In genomic region chr8:84725246-84725940, GRCm38 (mm10) we compare ENCODE assay signal across 7 mouse cellular contexts. TPM values are rescaled to one million over a fixed set of nuclear protein-coding genes. Genes with fewer than 3 reads are reported as not detected.
DNase-seq lines count a peak whose midpoint lies in the region; ATAC-seq and TF ChIP-seq lines count a peak whose summit lies in the region.

No protein-coding gene starts in this region.

- peaks cover 40% of the 10 kb centered on the region for H3K4me1 ChIP-seq in lung, postnatal 0 days (ENCODE audit: insufficient read depth, low read depth, low read length)
- H3K4me1 ChIP-seq in forebrain, embryonic 15.5 days = peaks cover 89% of the 10 kb centered on the region
- peaks cover 96% of the 10 kb centered on the region for H3K4me1 ChIP-seq in limb, embryonic 15.5 days
- peaks cover 58% of the 10 kb centered on the region for H3K4me1 ChIP-seq in stomach, embryonic 16.5 days (ENCODE audit: control insufficient read depth, insufficient read depth, low read length)

- DNase-seq in lung, postnatal 0 days (ENCODE audit: low spot score) = no peak
- no peak for DNase-seq in lung, postnatal 4 days
- no peak for DNase-seq in retina, embryonic 14.5 days (ENCODE audit: low spot score)
- DNase-seq in gastrocnemius, postnatal 10 days = no peak

- no peak overlapping the region for H3K4me2 ChIP-seq in lung, postnatal 0 days (replicated peaks; ENCODE audit: low read depth, low read length)
- H3K4me2 ChIP-seq in forebrain, embryonic 15.5 days (replicated peaks) = no peak overlapping the region
- H3K4me2 ChIP-seq in limb, embryonic 15.5 days = no peak overlapping the region
- H3K4me2 ChIP-seq in stomach, embryonic 16.5 days (ENCODE audit: low read depth, low read length) = no peak overlapping the region

- H3K36me3 ChIP-seq in lung, postnatal 0 days (ENCODE audit: insufficient read depth, low read length) = peaks cover 16% of the 10 kb centered on the region
- peaks cover 39% of the 10 kb centered on the region for H3K36me3 ChIP-seq in forebrain, embryonic 15.5 days
- H3K36me3 ChIP-seq in limb, embryonic 15.5 days = peaks cover 60% of the 10 kb centered on the region
- H3K36me3 ChIP-seq in stomach, embryonic 16.5 days (ENCODE audit: control insufficient read depth, insufficient read depth, low read length) = no peaks in the 10 kb centered on the region; the same call in 1 of the 2 replicates

- no peaks in the 10 kb centered on the region for H3K27me3 ChIP-seq in lung, postnatal 0 days (replicated peaks; ENCODE audit: insufficient read depth, low read length)
- H3K27me3 ChIP-seq in forebrain, embryonic 15.5 days = no peaks in the 10 kb centered on the region
- no peaks in the 10 kb centered on the region for H3K27me3 ChIP-seq in limb, embryonic 15.5 days
- no peaks in the 10 kb centered on the region for H3K27me3 ChIP-seq in stomach, embryonic 16.5 days (ENCODE audit: control insufficient read depth, insufficient read depth, low read length)

- H3K27ac ChIP-seq in lung, postnatal 0 days (ENCODE audit: low read length) = peak overlapping the region; percentile 57
- peak overlapping the region; percentile 94 for H3K27ac ChIP-seq in forebrain, embryonic 15.5 days (replicated peaks)
- peak overlapping the region; percentile 98 for H3K27ac ChIP-seq in limb, embryonic 15.5 days
- H3K27ac ChIP-seq in stomach, embryonic 16.5 days (ENCODE audit: low read length) = peak overlapping the region; percentile 99

- 0 out of 2 replicates have a peak overlapping the region, but pooled peaks have one; percentile 16 for H3K9ac ChIP-seq in lung, postnatal 0 days (replicated peaks; ENCODE audit: low read depth)
- peak overlapping the region; percentile 10 for H3K9ac ChIP-seq in forebrain, embryonic 15.5 days (replicated peaks)
- no peak overlapping the region for H3K9ac ChIP-seq in limb, embryonic 15.5 days
- H3K9ac ChIP-seq in stomach, embryonic 16.5 days (ENCODE audit: low read length) = peak overlapping the region; percentile 65

- TF ChIP-seq CTCF in lung, postnatal 0 days (IDR thresholded peaks at IDR 0.05) = no peak

- H3K4me3 ChIP-seq in lung, postnatal 0 days (ENCODE audit: low read depth, low read length) = no peak overlapping the region
- H3K4me3 ChIP-seq in forebrain, embryonic 15.5 days = no peak overlapping the region
- no peak overlapping the region for H3K4me3 ChIP-seq in limb, embryonic 15.5 days
- H3K4me3 ChIP-seq in stomach, embryonic 16.5 days (replicated peaks; ENCODE audit: low read length) = no peak overlapping the region

- 0 out of 2 replicates have a peak, but pooled peaks have one; percentile 0 for ATAC-seq in lung, postnatal 0 days
- no peak for ATAC-seq in forebrain, embryonic 15.5 days (replicated peaks)
- no peak for ATAC-seq in limb, embryonic 15.5 days (ENCODE audit: insufficient number of reproducible peaks, low FRiP score, low TSS enrichment, low read depth)
- ATAC-seq in stomach, embryonic 16.5 days (ENCODE audit: insufficient read depth, low FRiP score) = no peak

- 50% methylated on average over 10 of the region's 10 CpGs for WGBS in lung, postnatal 0 days
- WGBS in forebrain, embryonic 15.5 days = 55% methylated on average over 10 of the region's 10 CpGs
- WGBS in limb, embryonic 15.5 days = 39% methylated on average over 10 of the region's 10 CpGs
- 52% methylated on average over 10 of the region's 10 CpGs for WGBS in stomach, embryonic 16.5 days

- no peak for TF ChIP-seq EP300 in lung, postnatal 0 days (IDR thresholded peaks at IDR 0.05)

- H3K9me3 ChIP-seq in lung, postnatal 0 days (ENCODE audit: low read length) = no peaks in the 10 kb centered on the region
- no peaks in the 10 kb centered on the region for H3K9me3 ChIP-seq in forebrain, embryonic 15.5 days
- H3K9me3 ChIP-seq in limb, embryonic 15.5 days = no peaks in the 10 kb centered on the region
- no peaks in the 10 kb centered on the region for H3K9me3 ChIP-seq in stomach, embryonic 16.5 days (replicated peaks; ENCODE audit: control insufficient read depth, low read length)

RNA-seq across cellular contexts. Expression of gene G430095P16Rik, which starts 2.6 kb away (rescaled TPM):
- polyA plus RNA-seq in lung, postnatal 0 days (2015; fragmentation: Nextera tagmentation; extraction: Ambion mirVana) = 2.0 and 2.8 TPM in 2 replicates
- 2.7 TPM in 2 replicates for polyA plus RNA-seq in forebrain, embryonic 15.5 days (2015; fragmentation: Nextera tagmentation; extraction: Ambion mirVana)
- 3.8 and 5.5 TPM in 2 replicates for polyA plus RNA-seq in limb, embryonic 15.5 days (2015; fragmentation: Nextera tagmentation; extraction: Ambion mirVana)
- polyA plus RNA-seq in stomach, embryonic 16.5 days (2015; fragmentation: Nextera tagmentation; extraction: Ambion mirVana) = 3.2 and 4.1 TPM in 2 replicates
- 1 to 10 TPM; 2.2 to 2.8 TPM for total RNA-seq in gastrocnemius, postnatal 10 days (2021)

RNA-seq across cellular contexts. Expression of gene Lyl1, which starts 24.1 kb away (rescaled TPM):
- polyA plus RNA-seq in lung, postnatal 0 days (2015; fragmentation: Nextera tagmentation; extraction: Ambion mirVana) = 11.6 and 13.9 TPM in 2 replicates
- polyA plus RNA-seq in forebrain, embryonic 15.5 days (2015; fragmentation: Nextera tagmentation; extraction: Ambion mirVana) = 2.1 and 2.5 TPM in 2 replicates
- 5.6 and 6.0 TPM in 2 replicates for polyA plus RNA-seq in limb, embryonic 15.5 days (2015; fragmentation: Nextera tagmentation; extraction: Ambion mirVana)
- 6.0 and 8.3 TPM in 2 replicates for polyA plus RNA-seq in stomach, embryonic 16.5 days (2015; fragmentation: Nextera tagmentation; extraction: Ambion mirVana)
- total RNA-seq in gastrocnemius, postnatal 10 days (2021) = 1 to 10 TPM; 3.3 to 5.4 TPM

RNA-seq across cellular contexts. Expression of gene Nacc1, which starts 37.7 kb away (rescaled TPM):
- 7.1 and 7.4 TPM in 2 replicates for polyA plus RNA-seq in lung, postnatal 0 days (2015; fragmentation: Nextera tagmentation; extraction: Ambion mirVana)
- 15.5 and 16.4 TPM in 2 replicates for polyA plus RNA-seq in forebrain, embryonic 15.5 days (2015; fragmentation: Nextera tagmentation; extraction: Ambion mirVana)
- 13.5 and 13.8 TPM in 2 replicates for polyA plus RNA-seq in limb, embryonic 15.5 days (2015; fragmentation: Nextera tagmentation; extraction: Ambion mirVana)
- polyA plus RNA-seq in stomach, embryonic 16.5 days (2015; fragmentation: Nextera tagmentation; extraction: Ambion mirVana) = 14.4 and 14.5 TPM in 2 replicates
- 10 to 100 TPM; 38.2 to 39.1 TPM for total RNA-seq in gastrocnemius, postnatal 10 days (2021)

RNA-seq across cellular contexts. Expression of gene Trmt1, which starts 39.3 kb away (rescaled TPM):
- polyA plus RNA-seq in lung, postnatal 0 days (2015; fragmentation: Nextera tagmentation; extraction: Ambion mirVana) = 38.4 and 43.4 TPM in 2 replicates
- polyA plus RNA-seq in forebrain, embryonic 15.5 days (2015; fragmentation: Nextera tagmentation; extraction: Ambion mirVana) = 62.4 and 64.0 TPM in 2 replicates
- 63.3 and 64.5 TPM in 2 replicates for polyA plus RNA-seq in limb, embryonic 15.5 days (2015; fragmentation: Nextera tagmentation; extraction: Ambion mirVana)
- polyA plus RNA-seq in stomach, embryonic 16.5 days (2015; fragmentation: Nextera tagmentation; extraction: Ambion mirVana) = 53.7 and 54.1 TPM in 2 replicates
- total RNA-seq in gastrocnemius, postnatal 10 days (2021) = 10 to 100 TPM; 33.7 to 43.9 TPM
